Mouse (Mus musculus) ovary, postnatal 10 days (tissue): ENCODE measurements around the gene Ahsg.

Experiments
- DNase-seq: peaks from one replicate; pipeline ENCODE4 v3.0.0; 2022; ENCODE audit warnings: low spot score

Ahsg gene

GRCm38 (mm10) chr16:22890683-22891510, at the start of gene Ahsg:
Ahsg (plus strand) TSS chr16:22891277.
- DNase-seq, result no peak

- DNase-seq, result no peak
These were observed 48.2 kb upstream of the Ahsg start for GRCm38 (mm10) chr16:22842871-22843270.

- peak; percentile 56 for DNase-seq
These were observed 46.8 kb upstream of the Ahsg start for GRCm38 (mm10) chr16:22844061-22844801.

- DNase-seq, result no peak
These were observed 46.2 kb upstream of the Ahsg start for GRCm38 (mm10) chr16:22844834-22845233.

- no peak for DNase-seq
These were observed 45.6 kb upstream of the Ahsg start for GRCm38 (mm10) chr16:22845481-22845880.

GRCm38 (mm10) chr16:22847686-22848085, 43.4 kb upstream of the Ahsg start:
- no peak for DNase-seq

GRCm38 (mm10) chr16:22848331-22848730, 42.7 kb upstream of the Ahsg start:
- DNase-seq, result no peak

GRCm38 (mm10) chr16:22852709-22853108, 38.4 kb upstream of the Ahsg start:
- no peak for DNase-seq

GRCm38 (mm10) chr16:22856773-22857172, 34.3 kb upstream of the Ahsg start:
- no peak for DNase-seq

GRCm38 (mm10) chr16:22857431-22858113, 33.5 kb upstream of the Ahsg start, which contains the start of the genes Tbccd1 and Dnajb11:
Tbccd1 (minus strand) TSS chr16:22857669.
Dnajb11 (plus strand) TSS chr16:22857845.
- DNase-seq, result peak; percentile 98

- DNase-seq, result no peak
These were observed 18.7 kb upstream of the Ahsg start for GRCm38 (mm10) chr16:22872397-22872796.

- no peak for DNase-seq
These were observed 17.7 kb upstream of the Ahsg start for GRCm38 (mm10) chr16:22873369-22873768.

- DNase-seq, result no peak
These were observed 14.6 kb upstream of the Ahsg start for GRCm38 (mm10) chr16:22876218-22877043.

- no peak for DNase-seq
These were observed 13.3 kb upstream of the Ahsg start for GRCm38 (mm10) chr16:22877660-22878390.

- DNase-seq, result no peak
These were observed 12.4 kb upstream of the Ahsg start for GRCm38 (mm10) chr16:22878716-22879115.

GRCm38 (mm10) chr16:22879945-22880595, 11.0 kb upstream of the Ahsg start:
- no peak for DNase-seq

GRCm38 (mm10) chr16:22880900-22881299, 10.2 kb upstream of the Ahsg start:
- DNase-seq, result no peak

GRCm38 (mm10) chr16:22881487-22881886, 9.6 kb upstream of the Ahsg start:
- DNase-seq, result no peak

GRCm38 (mm10) chr16:22883441-22883840, 7.6 kb upstream of the Ahsg start:
- no peak for DNase-seq

GRCm38 (mm10) chr16:22885356-22885755, 5.7 kb upstream of the Ahsg start:
- DNase-seq, result no peak
